Mouse (Mus musculus) intestine, embryonic 15.5 days (tissue): Measurements from ENCODE around the gene Fam163b. TPM values are rescaled to one million over a fixed set of nuclear protein-coding genes. Genes with fewer than 3 reads are reported as not detected.

Experiments used
- ATAC-seq: fragments of 200-750 bp; cut with Nextera tagmentation; 2 replicates; pipeline ENCODE4 v1.8.0; 2017; ENCODE audit warnings: moderate TSS enrichment, moderate library complexity
- H3K27ac ChIP-seq: fragments of 300-500 bp; sonication (generic); 2 replicates; pipeline ENCODE4 v1.5.1; 2015; ENCODE audit warnings: mild to moderate bottlenecking, inconsistent platforms
- H3K27me3 ChIP-seq: fragments of 300-500 bp; sonication (generic); replicated peaks from 2 replicates; pipeline ENCODE4 v1.6.1; 2015; ENCODE audit warnings: inconsistent platforms
- H3K36me3 ChIP-seq: fragments of 300-500 bp; sonication (generic); 2 replicates; pipeline ENCODE4 v1.6.1; 2015; ENCODE audit warnings: inconsistent platforms
- H3K4me1 ChIP-seq: fragments of 300-500 bp; sonication (generic); replicated peaks from 2 replicates; pipeline ENCODE4 v1.6.1; 2015; ENCODE audit warnings: inconsistent platforms
- H3K4me2 ChIP-seq: fragments of 300-500 bp; sonication (generic); replicated peaks from 2 replicates; pipeline ENCODE4 v1.6.1; 2015; ENCODE audit warnings: mild to moderate bottlenecking, inconsistent platforms
- H3K4me3 ChIP-seq: fragments of 300-500 bp; sonication (generic); replicated peaks from 2 replicates; pipeline ENCODE4 v1.5.1; 2015; ENCODE audit warnings: inconsistent platforms
- H3K9ac ChIP-seq: fragments of 300-500 bp; sonication (generic); 2 replicates; pipeline ENCODE4 v1.6.1; 2015; ENCODE audit warnings: inconsistent platforms
- H3K9me3 ChIP-seq: fragments of 300-500 bp; sonication (generic); 2 replicates; pipeline ENCODE4 v1.6.1; 2016; ENCODE audit warnings: inconsistent platforms
- WGBS: fragments of 180-500 bp; shearing (Covaris S2); methylation state at CpG from one replicate; pipeline ENCODE4 v1.1.7; 2015; 5-methylcytosine and 5-hydroxymethylcytosine counted together
- polyA plus RNA-seq: library from polyadenylated mRNA; unstranded; fragments of >200 nt; fragmentation: Nextera tagmentation; extraction: Ambion mirVana; gene quantifications from 2 replicates; pipeline ENCODE4 v1.2.1, GENCODE M21; 2015

Fam163b gene
- polyA plus RNA-seq, 1 experiment from 2014 or later, result 0.26 TPM

- no peaks in the 10 kb centered on the region for H3K9me3 ChIP-seq
- no peaks in the 10 kb centered on the region for H3K36me3 ChIP-seq
- no peaks in the 10 kb centered on the region for H3K4me1 ChIP-seq
- no peak overlapping the region for H3K4me3 ChIP-seq
- 73% methylated on average over 11 of the region's 11 CpGs for WGBS
- no peak overlapping the region for H3K9ac ChIP-seq
- no peak for ATAC-seq
- H3K27me3 ChIP-seq, result no peaks in the 10 kb centered on the region
- H3K4me2 ChIP-seq, result no peak overlapping the region
- no peak overlapping the region for H3K27ac ChIP-seq
Measured at GRCm38 (mm10) chr2:27162656-27163055, 20.4 kb upstream of the Fam163b start.

GRCm38 (mm10) chr2:27161526-27161925 is 19.2 kb upstream of the Fam163b start:
- H3K27me3 ChIP-seq, result no peaks in the 10 kb centered on the region
- WGBS, result 81% methylated on average over 2 of the region's 2 CpGs
- no peak for ATAC-seq

GRCm38 (mm10) chr2:27156596-27156995 is 14.3 kb upstream of the Fam163b start:
- Histone ChIP-seq H3K4me1 (no peaks in the 10 kb centered on the region), H3K4me2 (no peak overlapping the region), H3K27ac (no peak overlapping the region), H3K27me3 (no peaks in the 10 kb centered on the region), H3K36me3 (no peaks in the 10 kb centered on the region), H3K9ac (no peak overlapping the region), H3K9me3 (no peaks in the 10 kb centered on the region), H3K4me3 (no peak overlapping the region)
- ATAC-seq, result no peak
- WGBS, result 77% methylated on average over 6 of the region's 6 CpGs

More at GRCm38 (mm10) chr2:27161526-27161925, 19.2 kb upstream of the Fam163b start:
- Histone ChIP-seq H3K9ac (no peak overlapping the region), H3K36me3 (no peaks in the 10 kb centered on the region), H3K9me3 (no peaks in the 10 kb centered on the region), H3K4me3 (no peak overlapping the region), H3K4me1 (no peaks in the 10 kb centered on the region), H3K27ac (no peak overlapping the region), H3K4me2 (no peak overlapping the region)

- no peak overlapping the region for H3K4me2 ChIP-seq
- H3K9me3 ChIP-seq, result no peaks in the 10 kb centered on the region
- H3K27me3 ChIP-seq, result no peaks in the 10 kb centered on the region
- no peaks in the 10 kb centered on the region for H3K36me3 ChIP-seq
- H3K27ac ChIP-seq, result no peak overlapping the region
- no peak overlapping the region for H3K4me3 ChIP-seq
- H3K4me1 ChIP-seq, result no peaks in the 10 kb centered on the region
- H3K9ac ChIP-seq, result no peak overlapping the region
- 80% methylated on average over 10 of the region's 10 CpGs for WGBS
- ATAC-seq, result no peak
Measured at GRCm38 (mm10) chr2:27154466-27155185, 12.3 kb upstream of the Fam163b start.

GRCm38 (mm10) chr2:27149457-27149856 is 7.2 kb upstream of the Fam163b start:
- ATAC-seq, result no peak
- Histone ChIP-seq H3K9ac (no peak overlapping the region), H3K4me3 (no peak overlapping the region), H3K4me2 (no peak overlapping the region), H3K36me3 (no peaks in the 10 kb centered on the region), H3K4me1 (no peaks in the 10 kb centered on the region), H3K9me3 (no peaks in the 10 kb centered on the region), H3K27me3 (no peaks in the 10 kb centered on the region), H3K27ac (no peak overlapping the region)
- 5% methylated on average over 2 of the region's 2 CpGs for WGBS

GRCm38 (mm10) chr2:27146840-27147239 is 4.5 kb upstream of the Fam163b start:
- Histone ChIP-seq H3K9me3 (no peaks in the 10 kb centered on the region), H3K9ac (no peak overlapping the region), H3K4me3 (no peak overlapping the region), H3K4me2 (no peak overlapping the region), H3K27me3 (peaks cover 10% of the 10 kb centered on the region), H3K27ac (no peak overlapping the region), H3K4me1 (peaks cover 4% of the 10 kb centered on the region; the same call in 1 of the 2 replicates), H3K36me3 (no peaks in the 10 kb centered on the region)
- WGBS, result 65% methylated on average over 6 of the region's 6 CpGs
- no peak for ATAC-seq

- Histone ChIP-seq H3K9me3 (no peaks in the 10 kb centered on the region), H3K9ac (no peak overlapping the region), H3K36me3 (no peaks in the 10 kb centered on the region), H3K4me1 (peaks cover 6% of the 10 kb centered on the region; the same call in 1 of the 2 replicates), H3K27ac (no peak overlapping the region), H3K27me3 (peaks cover 23% of the 10 kb centered on the region), H3K4me2 (no peak overlapping the region), H3K4me3 (no peak overlapping the region)
- no peak for ATAC-seq
- 71% methylated on average over 2 of the region's 2 CpGs for WGBS
Measured at GRCm38 (mm10) chr2:27144957-27145356, 2.7 kb upstream of the Fam163b start.

GRCm38 (mm10) chr2:27138356-27138755 is 3.9 kb downstream of the Fam163b start:
- WGBS, result 57% methylated on average over 4 of the region's 4 CpGs
- H3K4me2 ChIP-seq, result no peak overlapping the region

GRCm38 (mm10) chr2:27136789-27137188 is 5.5 kb downstream of the Fam163b start:
- Histone ChIP-seq H3K27me3 (peaks cover 22% of the 10 kb centered on the region), H3K4me3 (no peak overlapping the region), H3K4me2 (no peak overlapping the region), H3K36me3 (no peaks in the 10 kb centered on the region), H3K9ac (no peak overlapping the region), H3K27ac (no peak overlapping the region), H3K9me3 (no peaks in the 10 kb centered on the region), H3K4me1 (0 out of 2 replicates have a peak, but pooled peaks cover 2% of the 10 kb centered on the region)
- WGBS, result 67% methylated on average over 1 of the region's 1 CpGs
- no peak for ATAC-seq

More at GRCm38 (mm10) chr2:27138356-27138755, 3.9 kb downstream of the Fam163b start:
- H3K9me3 ChIP-seq, result no peaks in the 10 kb centered on the region
- no peak overlapping the region for H3K4me3 ChIP-seq
- peaks cover 6% of the 10 kb centered on the region; the same call in 1 of the 2 replicates for H3K4me1 ChIP-seq
- ATAC-seq, result no peak
- H3K36me3 ChIP-seq, result no peaks in the 10 kb centered on the region
- no peak overlapping the region for H3K27ac ChIP-seq
- H3K9ac ChIP-seq, result no peak overlapping the region
- H3K27me3 ChIP-seq, result peaks cover 33% of the 10 kb centered on the region

- peaks cover 18% of the 10 kb centered on the region for H3K27me3 ChIP-seq
- ATAC-seq, result no peak
- H3K9ac ChIP-seq, result no peak overlapping the region
- H3K27ac ChIP-seq, result no peak overlapping the region
- no peak overlapping the region for H3K4me3 ChIP-seq
- WGBS, result 58% methylated on average over 3 of the region's 3 CpGs
- H3K4me2 ChIP-seq, result no peak overlapping the region
- no peaks in the 10 kb centered on the region for H3K9me3 ChIP-seq
- H3K36me3 ChIP-seq, result no peaks in the 10 kb centered on the region
- no peaks in the 10 kb centered on the region for H3K4me1 ChIP-seq
Measured at GRCm38 (mm10) chr2:27136336-27136735, 6.0 kb downstream of the Fam163b start.

- H3K4me3 ChIP-seq, result no peak overlapping the region
- H3K9ac ChIP-seq, result no peak overlapping the region
- no peaks in the 10 kb centered on the region for H3K36me3 ChIP-seq
- H3K4me2 ChIP-seq, result no peak overlapping the region
- peaks cover 14% of the 10 kb centered on the region for H3K27me3 ChIP-seq
- no peak for ATAC-seq
- H3K4me1 ChIP-seq, result no peaks in the 10 kb centered on the region
- H3K9me3 ChIP-seq, result no peaks in the 10 kb centered on the region
- WGBS, result 67% methylated on average over 5 of the region's 5 CpGs
- no peak overlapping the region for H3K27ac ChIP-seq
Measured at GRCm38 (mm10) chr2:27135935-27136334, 6.4 kb downstream of the Fam163b start.

- no peak for ATAC-seq
- Histone ChIP-seq H3K36me3 (no peaks in the 10 kb centered on the region), H3K4me1 (no peaks in the 10 kb centered on the region), H3K27ac (no peak overlapping the region), H3K27me3 (no peaks in the 10 kb centered on the region), H3K9ac (no peak overlapping the region), H3K4me3 (no peak overlapping the region), H3K4me2 (no peak overlapping the region), H3K9me3 (no peaks in the 10 kb centered on the region)
- 64% methylated on average over 3 of the region's 3 CpGs for WGBS
Measured at GRCm38 (mm10) chr2:27128990-27129389, 13.3 kb downstream of the Fam163b start.

- Histone ChIP-seq H3K4me1 (peaks cover 8% of the 10 kb centered on the region), H3K36me3 (no peaks in the 10 kb centered on the region), H3K9ac (no peak overlapping the region), H3K27me3 (no peaks in the 10 kb centered on the region), H3K27ac (no peak overlapping the region), H3K4me2 (no peak overlapping the region), H3K9me3 (no peaks in the 10 kb centered on the region), H3K4me3 (no peak overlapping the region)
- no peak for ATAC-seq
- 57% methylated on average over 4 of the region's 4 CpGs for WGBS
Measured at GRCm38 (mm10) chr2:27126496-27126895, 15.8 kb downstream of the Fam163b start.
